Mouse (Mus musculus): ENCODE data around the gene Cacnb2. TPM values are rescaled to one million over a fixed set of nuclear protein-coding genes. Genes with fewer than 3 reads are reported as not detected.

Gene Cacnb2
- polyA plus RNA-seq, 1 experiment from 2014 or later = 1.2 TPM

GRCm38 (mm10) chr2:14851383-14851782 lies 248.5 kb downstream of the Cacnb2 start:
- H3K4me2 ChIP-seq (ENCODE audit: low read depth) = no peak overlapping the region
- H3K4me3 ChIP-seq (ENCODE audit: low read depth, low read length) = no peak overlapping the region
- H3K36me3 ChIP-seq (ENCODE audit: control insufficient read depth, insufficient read depth, low read length) = no peaks in the 10 kb centered on the region
- no peak overlapping the region for H3K9ac ChIP-seq (ENCODE audit: low read length)
- H3K9me3 ChIP-seq (ENCODE audit: control insufficient read depth, low read length) = no peaks in the 10 kb centered on the region
- no peaks in the 10 kb centered on the region for H3K27me3 ChIP-seq (ENCODE audit: control insufficient read depth, insufficient read depth, low read length)
- no peaks in the 10 kb centered on the region for H3K4me1 ChIP-seq (ENCODE audit: control insufficient read depth, insufficient read depth, low read length)
- no peak overlapping the region for H3K27ac ChIP-seq (ENCODE audit: low read depth, low read length)
- 90% methylated on average over 1 of the region's 1 CpGs for WGBS
- no peak for DNase-seq (ENCODE audit: low spot score)
- ATAC-seq (ENCODE audit: insufficient read depth, low FRiP score, low TSS enrichment) = no peak

GRCm38 (mm10) chr2:14854054-14854453 lies 251.2 kb downstream of the Cacnb2 start:
- Histone ChIP-seq H3K4me3 (ENCODE audit: low read depth, low read length) (no peak overlapping the region), H3K4me2 (ENCODE audit: low read depth) (no peak overlapping the region), H3K4me1 (ENCODE audit: control insufficient read depth, insufficient read depth, low read length) (no peaks in the 10 kb centered on the region), H3K9me3 (ENCODE audit: control insufficient read depth, low read length) (no peaks in the 10 kb centered on the region), H3K9ac (ENCODE audit: low read length) (no peak overlapping the region), H3K36me3 (ENCODE audit: control insufficient read depth, insufficient read depth, low read length) (no peaks in the 10 kb centered on the region), H3K27ac (ENCODE audit: low read depth, low read length) (no peak overlapping the region), H3K27me3 (ENCODE audit: control insufficient read depth, insufficient read depth, low read length) (no peaks in the 10 kb centered on the region)
- ATAC-seq (ENCODE audit: insufficient read depth, low FRiP score, low TSS enrichment) = no peak
- no peak for DNase-seq (ENCODE audit: low spot score)
- WGBS = 96% methylated on average over 2 of the region's 2 CpGs

- H3K36me3 ChIP-seq (ENCODE audit: control insufficient read depth, insufficient read depth, low read length) = no peaks in the 10 kb centered on the region
- no peak overlapping the region for H3K27ac ChIP-seq (ENCODE audit: low read depth, low read length)
- DNase-seq (ENCODE audit: low spot score) = no peak
- H3K4me2 ChIP-seq (ENCODE audit: low read depth) = no peak overlapping the region
- no peaks in the 10 kb centered on the region for H3K4me1 ChIP-seq (ENCODE audit: control insufficient read depth, insufficient read depth, low read length)
- no peaks in the 10 kb centered on the region for H3K27me3 ChIP-seq (ENCODE audit: control insufficient read depth, insufficient read depth, low read length)
- no peak overlapping the region for H3K4me3 ChIP-seq (ENCODE audit: low read depth, low read length)
- no peak overlapping the region for H3K9ac ChIP-seq (ENCODE audit: low read length)
- H3K9me3 ChIP-seq (ENCODE audit: control insufficient read depth, low read length) = no peaks in the 10 kb centered on the region
- ATAC-seq (ENCODE audit: insufficient read depth, low FRiP score, low TSS enrichment) = no peak
- WGBS = 100% methylated on average over 1 of the region's 1 CpGs
These were observed 255.4 kb downstream of the Cacnb2 start for GRCm38 (mm10) chr2:14858301-14858700.

GRCm38 (mm10) chr2:14860350-14860749 lies 257.5 kb downstream of the Cacnb2 start:
- Histone ChIP-seq H3K4me2 (ENCODE audit: low read depth) (no peak overlapping the region), H3K9ac (ENCODE audit: low read length) (no peak overlapping the region), H3K4me3 (ENCODE audit: low read depth, low read length) (no peak overlapping the region), H3K4me1 (ENCODE audit: control insufficient read depth, insufficient read depth, low read length) (no peaks in the 10 kb centered on the region), H3K27me3 (ENCODE audit: control insufficient read depth, insufficient read depth, low read length) (no peaks in the 10 kb centered on the region), H3K27ac (ENCODE audit: low read depth, low read length) (no peak overlapping the region), H3K9me3 (ENCODE audit: control insufficient read depth, low read length) (no peaks in the 10 kb centered on the region), H3K36me3 (ENCODE audit: control insufficient read depth, insufficient read depth, low read length) (no peaks in the 10 kb centered on the region)
- DNase-seq (ENCODE audit: low spot score) = no peak
- no peak for ATAC-seq (ENCODE audit: insufficient read depth, low FRiP score, low TSS enrichment)
- 82% methylated on average over 3 of the region's 3 CpGs for WGBS

GRCm38 (mm10) chr2:14861613-14862012 lies 258.7 kb downstream of the Cacnb2 start:
- Histone ChIP-seq H3K36me3 (ENCODE audit: control insufficient read depth, insufficient read depth, low read length) (no peaks in the 10 kb centered on the region), H3K27me3 (ENCODE audit: control insufficient read depth, insufficient read depth, low read length) (no peaks in the 10 kb centered on the region), H3K4me3 (ENCODE audit: low read depth, low read length) (no peak overlapping the region), H3K4me1 (ENCODE audit: control insufficient read depth, insufficient read depth, low read length) (no peaks in the 10 kb centered on the region), H3K9ac (ENCODE audit: low read length) (no peak overlapping the region), H3K27ac (ENCODE audit: low read depth, low read length) (no peak overlapping the region), H3K9me3 (ENCODE audit: control insufficient read depth, low read length) (no peaks in the 10 kb centered on the region), H3K4me2 (ENCODE audit: low read depth) (no peak overlapping the region)
- ATAC-seq (ENCODE audit: insufficient read depth, low FRiP score, low TSS enrichment) = no peak
- DNase-seq (ENCODE audit: low spot score) = no peak
- 28% methylated on average over 2 of the region's 2 CpGs for WGBS

- no peak for ATAC-seq (ENCODE audit: insufficient read depth, low FRiP score, low TSS enrichment)
- H3K27me3 ChIP-seq (ENCODE audit: control insufficient read depth, insufficient read depth, low read length) = no peaks in the 10 kb centered on the region
- DNase-seq (ENCODE audit: low spot score) = no peak
- no peaks in the 10 kb centered on the region for H3K9me3 ChIP-seq (ENCODE audit: control insufficient read depth, low read length)
- no peak overlapping the region for H3K4me2 ChIP-seq (ENCODE audit: low read depth)
- H3K27ac ChIP-seq (ENCODE audit: low read depth, low read length) = no peak overlapping the region
- no peak overlapping the region for H3K4me3 ChIP-seq (ENCODE audit: low read depth, low read length)
- H3K36me3 ChIP-seq (ENCODE audit: control insufficient read depth, insufficient read depth, low read length) = no peaks in the 10 kb centered on the region
- 45% methylated on average over 1 of the region's 1 CpGs for WGBS
- no peaks in the 10 kb centered on the region for H3K4me1 ChIP-seq (ENCODE audit: control insufficient read depth, insufficient read depth, low read length)
- no peak overlapping the region for H3K9ac ChIP-seq (ENCODE audit: low read length)
These were observed 260.1 kb downstream of the Cacnb2 start for GRCm38 (mm10) chr2:14862981-14863380.

- DNase-seq (ENCODE audit: low spot score) (no peak), ATAC-seq (ENCODE audit: insufficient read depth, low FRiP score, low TSS enrichment) (no peak)
- WGBS = 86% methylated on average over 1 of the region's 1 CpGs
These were observed 270.2 kb downstream of the Cacnb2 start for GRCm38 (mm10) chr2:14873116-14873515.

GRCm38 (mm10) chr2:14873701-14874181 lies 270.9 kb downstream of the Cacnb2 start:
- H3K4me3 ChIP-seq (ENCODE audit: low read depth, low read length) = no peak overlapping the region
- WGBS = 23% methylated on average over 15 of the region's 15 CpGs
- no peaks in the 10 kb centered on the region for H3K36me3 ChIP-seq (ENCODE audit: control insufficient read depth, insufficient read depth, low read length)
- no peaks in the 10 kb centered on the region for H3K27me3 ChIP-seq (ENCODE audit: control insufficient read depth, insufficient read depth, low read length)
- no peak overlapping the region for H3K9ac ChIP-seq (ENCODE audit: low read length)
- no peak for DNase-seq (ENCODE audit: low spot score)
- H3K27ac ChIP-seq (ENCODE audit: low read depth, low read length) = no peak overlapping the region
- H3K9me3 ChIP-seq (ENCODE audit: control insufficient read depth, low read length) = no peaks in the 10 kb centered on the region
- peaks cover 4% of the 10 kb centered on the region; the same call in 1 of the 2 replicates for H3K4me1 ChIP-seq (ENCODE audit: control insufficient read depth, insufficient read depth, low read length)
- 0 out of 2 replicates have a peak, but pooled peaks have one; percentile 18 for ATAC-seq (ENCODE audit: insufficient read depth, low FRiP score, low TSS enrichment)
- peak overlapping the region; percentile 29; the same call in 1 of the 2 replicates for H3K4me2 ChIP-seq (ENCODE audit: low read depth)

More at GRCm38 (mm10) chr2:14873116-14873515, 270.2 kb downstream of the Cacnb2 start:
- Histone ChIP-seq H3K27ac (ENCODE audit: low read depth, low read length) (no peak overlapping the region), H3K27me3 (ENCODE audit: control insufficient read depth, insufficient read depth, low read length) (no peaks in the 10 kb centered on the region), H3K9me3 (ENCODE audit: control insufficient read depth, low read length) (no peaks in the 10 kb centered on the region), H3K4me1 (ENCODE audit: control insufficient read depth, insufficient read depth, low read length) (peaks cover 4% of the 10 kb centered on the region; the same call in 1 of the 2 replicates), H3K4me2 (ENCODE audit: low read depth) (no peak overlapping the region), H3K9ac (ENCODE audit: low read length) (no peak overlapping the region), H3K36me3 (ENCODE audit: control insufficient read depth, insufficient read depth, low read length) (no peaks in the 10 kb centered on the region), H3K4me3 (ENCODE audit: low read depth, low read length) (no peak overlapping the region)

- DNase-seq (ENCODE audit: low spot score) = no peak
- Histone ChIP-seq H3K4me1 (ENCODE audit: control insufficient read depth, insufficient read depth, low read length) (peaks cover 4% of the 10 kb centered on the region; the same call in 1 of the 2 replicates), H3K4me2 (ENCODE audit: low read depth) (no peak overlapping the region), H3K27ac (ENCODE audit: low read depth, low read length) (no peak overlapping the region), H3K36me3 (ENCODE audit: control insufficient read depth, insufficient read depth, low read length) (no peaks in the 10 kb centered on the region), H3K27me3 (ENCODE audit: control insufficient read depth, insufficient read depth, low read length) (no peaks in the 10 kb centered on the region), H3K9me3 (ENCODE audit: control insufficient read depth, low read length) (no peaks in the 10 kb centered on the region), H3K4me3 (ENCODE audit: low read depth, low read length) (no peak overlapping the region), H3K9ac (ENCODE audit: low read length) (no peak overlapping the region)
- 49% methylated on average over 13 of the region's 13 CpGs for WGBS
- ATAC-seq (ENCODE audit: insufficient read depth, low FRiP score, low TSS enrichment) = no peak
These were observed 271.6 kb downstream of the Cacnb2 start for GRCm38 (mm10) chr2:14874281-14875037.
